Mouse (Mus musculus): ENCODE data around the gene Ep300.

- TF ChIP-seq CTCF (IDR thresholded peaks at IDR 0.05; ENCODE audit: low read depth) (peak; percentile 72), EP300 (IDR thresholded peaks at IDR 0.05; ENCODE audit: low read depth) (no peak)
Observed at GRCm38 (mm10) chr15:81693967-81694881, 109.1 kb downstream of the Ep300 start.

All from liver, embryonic 14.5 days (tissue).